Mouse (Mus musculus): Measurements from ENCODE around the gene Rtp4. TPM values are rescaled to one million over a fixed set of nuclear protein-coding genes. Genes with fewer than 3 reads are reported as not detected.

The Rtp4 gene
- polyA plus RNA-seq (2012; rRNA removed) (2.5 and 3.4 TPM in 2 replicates), polyA plus RNA-seq (2014; fragmentation: Nextera tagmentation; extraction: Ambion mirVana) (3.9 and 5.1 TPM in 2 replicates)

DNA sequence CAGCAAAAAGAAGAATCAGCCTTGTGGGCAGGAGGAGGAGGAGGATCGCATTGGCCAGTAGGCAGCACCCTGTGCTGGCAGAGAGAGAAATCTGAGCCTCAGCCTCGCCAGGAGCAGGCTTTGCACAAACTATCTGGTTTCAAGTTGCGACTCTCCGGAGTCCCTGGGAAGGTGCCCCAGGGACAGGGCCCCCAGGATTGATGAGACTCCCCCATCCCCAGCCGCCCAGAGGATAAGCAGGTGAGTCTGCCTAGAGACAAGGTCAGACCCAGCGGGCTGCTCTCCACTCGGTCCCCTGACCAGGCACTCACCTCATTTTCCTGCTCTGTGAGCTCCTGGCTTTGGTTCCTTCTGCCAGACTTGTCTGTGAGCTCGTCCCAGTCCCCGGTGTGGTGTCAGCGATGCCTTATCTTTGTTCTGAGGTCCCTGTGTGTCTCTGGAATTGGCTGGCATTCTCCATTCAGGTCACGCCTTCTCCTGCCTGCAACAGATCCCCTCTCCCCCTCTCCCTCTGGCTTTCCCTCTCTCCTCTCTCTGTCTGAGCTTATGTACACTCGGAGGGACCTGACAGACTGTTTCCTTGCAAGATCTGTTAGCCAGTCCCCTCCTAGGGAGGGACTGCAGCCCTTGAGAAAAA, at the start of gene Rtp4, which contains the start of gene Masp1:
Gene Rtp4, plus strand, starts transcription at position 57 of the 637 bp plus-strand sequence.
Gene Masp1, minus strand, starts transcription at position 581 of the 637 bp plus-strand sequence.
- Histone ChIP-seq H3K27me3 (ENCODE audit: control insufficient read depth, insufficient read depth, low read length) (no peaks in the 10 kb centered on the region), H3K9me3 (ENCODE audit: control insufficient read depth, low read length) (no peaks in the 10 kb centered on the region), H3K36me3 (replicated peaks; ENCODE audit: control insufficient read depth, insufficient read depth, low read depth) (no peaks in the 10 kb centered on the region), H3K9ac (replicated peaks) (peak within 1 kb of the TSS; percentile 24), H3K4me1 (replicated peaks; ENCODE audit: control insufficient read depth in 2 of 2, insufficient read depth in 2 of 2, low read length in 1 of 2) (peaks cover 0 to 22% of the 10 kb centered on the region in 2 experiments; a peak in 2 of 4 replicates), H3K4me2 (ENCODE audit: low read depth) (peak within 1 kb of the TSS; percentile 47), H3K4me3 (ENCODE audit: insufficient read depth in 1 of 2, low read depth in 2 of 2, low read length in 2 of 2) (peak within 1 kb of the TSS; percentile 35 to 52), H3K27ac (no peak within 1 kb of the TSS)
- WGBS (ENCODE audit: insufficient replicate concordance), result 7% methylated on average over 12 of the region's 12 CpGs
- DNase-seq (ENCODE audit: low read depth in 3 of 3, low spot score in 3 of 3) (no peak), ATAC-seq (ENCODE audit: insufficient read depth) (0 out of 2 replicates have a peak, but pooled peaks have one; percentile 47)
- TF ChIP-seq EP300 (IDR thresholded peaks at IDR 0.05; ENCODE audit: low read depth) (no peak), CTCF (IDR thresholded peaks at IDR 0.05; ENCODE audit: low read depth) (no peak)

DNA sequence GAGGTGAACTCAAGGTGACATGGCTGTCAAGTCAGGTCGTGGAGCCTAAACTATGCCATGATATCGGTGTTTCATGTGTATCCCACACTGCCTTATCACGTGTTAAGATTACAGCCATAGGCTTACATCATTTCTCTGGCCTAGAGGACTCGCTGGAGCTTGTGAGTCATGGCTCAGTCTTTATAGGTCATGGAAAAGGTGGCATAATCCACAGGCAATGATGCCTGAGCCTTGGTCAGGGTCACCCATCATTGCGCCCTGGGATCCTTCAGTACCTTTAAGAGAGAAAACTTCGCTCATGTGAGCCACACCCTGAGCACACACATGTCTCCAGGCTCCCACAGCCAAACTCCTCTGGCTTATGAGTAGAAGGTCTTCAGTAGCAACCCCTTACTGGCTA, 48.5 kb upstream of the Rtp4 start:
- TF ChIP-seq CTCF (IDR thresholded peaks at IDR 0.05; ENCODE audit: low read depth) (no peak), EP300 (IDR thresholded peaks at IDR 0.05; ENCODE audit: low read depth) (no peak)
- Histone ChIP-seq H3K36me3 (replicated peaks; ENCODE audit: control insufficient read depth, insufficient read depth, low read depth) (no peaks in the 10 kb centered on the region), H3K9me3 (ENCODE audit: control insufficient read depth, low read length) (no peaks in the 10 kb centered on the region), H3K27me3 (ENCODE audit: control insufficient read depth, insufficient read depth, low read length) (no peaks in the 10 kb centered on the region), H3K9ac (replicated peaks) (no peak overlapping the region), H3K4me3 (ENCODE audit: insufficient read depth in 1 of 2, low read depth in 2 of 2, low read length in 2 of 2) (no peak overlapping the region), H3K27ac (no peak overlapping the region), H3K4me1 (replicated peaks; ENCODE audit: control insufficient read depth in 2 of 2, insufficient read depth in 2 of 2, low read length in 1 of 2) (no peaks in the 10 kb centered on the region), H3K4me2 (ENCODE audit: low read depth) (no peak overlapping the region)
- ATAC-seq (ENCODE audit: insufficient read depth) (no peak), DNase-seq (ENCODE audit: low read depth in 3 of 3, low spot score in 3 of 3) (no peak)
- 67% methylated on average over 6 of the region's 6 CpGs for WGBS (ENCODE audit: insufficient replicate concordance)

DNA sequence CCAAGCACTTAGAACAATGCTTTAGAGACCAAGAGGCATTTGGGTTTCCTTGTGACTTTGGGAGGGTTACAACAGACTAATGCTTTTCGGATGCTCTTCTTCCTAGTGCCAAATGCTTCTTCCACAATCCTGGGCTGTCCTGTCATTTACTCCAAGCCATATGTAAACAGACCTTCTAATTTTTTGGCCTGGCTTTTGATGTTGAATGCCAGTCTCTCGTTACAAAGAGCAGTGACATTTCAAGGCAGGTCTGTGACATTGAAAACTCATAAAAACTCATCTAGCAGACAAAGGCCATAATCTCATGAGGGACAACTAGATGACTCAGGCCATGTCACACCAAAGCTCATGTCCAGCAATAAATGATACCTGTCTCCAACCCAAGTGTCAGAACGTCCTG, 48.0 kb upstream of the Rtp4 start:
- no peak for DNase-seq (ENCODE audit: low read depth in 3 of 3, low spot score in 3 of 3)
- TF ChIP-seq CTCF (IDR thresholded peaks at IDR 0.05; ENCODE audit: low read depth), result no peak
- no peak for TF ChIP-seq EP300 (IDR thresholded peaks at IDR 0.05; ENCODE audit: low read depth)

DNA sequence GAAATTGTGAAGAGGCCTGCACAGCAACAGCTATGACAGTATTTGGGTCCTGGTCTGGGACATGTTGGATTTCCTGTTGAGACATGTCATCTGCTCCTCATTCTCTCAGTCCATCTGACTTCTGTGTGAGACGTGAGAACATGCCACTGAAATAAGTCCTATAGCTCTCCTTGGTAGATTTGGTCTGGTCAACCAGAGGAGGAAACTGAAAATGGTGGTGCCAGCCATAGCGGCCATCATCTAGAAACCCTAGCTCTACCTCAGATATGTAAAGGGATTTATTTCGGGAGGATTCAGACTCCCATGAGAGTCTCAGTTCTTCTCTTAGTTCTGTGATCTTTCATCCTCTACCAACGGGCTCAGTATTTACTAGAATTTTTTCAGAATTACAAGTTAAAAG, 44.4 kb upstream of the Rtp4 start:
- WGBS (ENCODE audit: insufficient replicate concordance), result 62% methylated on average over 4 of the region's 4 CpGs
- Histone ChIP-seq H3K9ac (replicated peaks) (no peak overlapping the region), H3K4me2 (ENCODE audit: low read depth) (no peak overlapping the region), H3K27me3 (ENCODE audit: control insufficient read depth, insufficient read depth, low read length) (no peaks in the 10 kb centered on the region), H3K4me3 (ENCODE audit: insufficient read depth in 1 of 2, low read depth in 2 of 2, low read length in 2 of 2) (no peak overlapping the region), H3K9me3 (ENCODE audit: control insufficient read depth, low read length) (no peaks in the 10 kb centered on the region), H3K27ac (no peak overlapping the region), H3K36me3 (replicated peaks; ENCODE audit: control insufficient read depth, insufficient read depth, low read depth) (no peaks in the 10 kb centered on the region), H3K4me1 (replicated peaks; ENCODE audit: control insufficient read depth in 2 of 2, insufficient read depth in 2 of 2, low read length in 1 of 2) (no peaks in the 10 kb centered on the region)
- TF ChIP-seq CTCF (IDR thresholded peaks at IDR 0.05; ENCODE audit: low read depth), result no peak
- TF ChIP-seq EP300 (IDR thresholded peaks at IDR 0.05; ENCODE audit: low read depth), result no peak
- ATAC-seq (ENCODE audit: insufficient read depth) (no peak), DNase-seq (ENCODE audit: low read depth in 3 of 3, low spot score in 3 of 3) (no peak)

More for the DNA sequence above, 48.0 kb upstream of the Rtp4 start:
- Histone ChIP-seq H3K9me3 (ENCODE audit: control insufficient read depth, low read length) (no peaks in the 10 kb centered on the region), H3K4me2 (ENCODE audit: low read depth) (no peak overlapping the region), H3K9ac (replicated peaks) (no peak overlapping the region), H3K36me3 (replicated peaks; ENCODE audit: control insufficient read depth, insufficient read depth, low read depth) (no peaks in the 10 kb centered on the region), H3K27me3 (ENCODE audit: control insufficient read depth, insufficient read depth, low read length) (no peaks in the 10 kb centered on the region), H3K4me1 (replicated peaks; ENCODE audit: control insufficient read depth in 2 of 2, insufficient read depth in 2 of 2, low read length in 1 of 2) (no peaks in the 10 kb centered on the region), H3K4me3 (ENCODE audit: insufficient read depth in 1 of 2, low read depth in 2 of 2, low read length in 2 of 2) (no peak overlapping the region), H3K27ac (no peak overlapping the region)
- ATAC-seq (ENCODE audit: insufficient read depth), result no peak
- 45% methylated on average over 3 of the region's 3 CpGs for WGBS (ENCODE audit: insufficient replicate concordance)

DNA sequence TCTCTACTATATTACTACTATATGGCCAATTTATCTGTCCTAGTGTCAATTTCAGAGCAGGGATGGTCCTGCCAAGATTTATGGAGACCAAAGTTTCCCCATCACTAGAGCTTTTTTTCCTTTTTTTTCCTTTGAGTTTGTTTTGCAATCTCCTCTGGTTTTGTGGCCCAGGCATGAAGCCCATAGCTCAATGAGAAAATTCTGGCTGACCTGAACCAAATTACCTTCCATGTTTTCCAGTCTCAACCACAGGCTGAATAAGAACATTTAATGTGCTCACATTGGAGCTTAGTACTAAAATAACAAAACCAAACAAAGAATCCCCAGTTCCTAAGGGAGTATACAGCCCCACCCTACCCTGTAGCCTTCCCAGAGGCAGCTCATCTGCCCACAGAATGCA, 43.5 kb upstream of the Rtp4 start:
- H3K4me3 ChIP-seq (ENCODE audit: insufficient read depth in 1 of 2, low read depth in 2 of 2, low read length in 2 of 2), result no peak overlapping the region
- H3K4me1 ChIP-seq (replicated peaks; ENCODE audit: control insufficient read depth in 2 of 2, insufficient read depth in 2 of 2, low read length in 1 of 2), result no peaks in the 10 kb centered on the region
- H3K4me2 ChIP-seq (ENCODE audit: low read depth), result no peak overlapping the region
- DNase-seq (ENCODE audit: low read depth in 3 of 3, low spot score in 3 of 3), result no peak
- no peak overlapping the region for H3K9ac ChIP-seq (replicated peaks)
- ATAC-seq (ENCODE audit: insufficient read depth), result no peak
- H3K27ac ChIP-seq, result no peak overlapping the region
- no peaks in the 10 kb centered on the region for H3K27me3 ChIP-seq (ENCODE audit: control insufficient read depth, insufficient read depth, low read length)
- no peaks in the 10 kb centered on the region for H3K36me3 ChIP-seq (replicated peaks; ENCODE audit: control insufficient read depth, insufficient read depth, low read depth)
- H3K9me3 ChIP-seq (ENCODE audit: control insufficient read depth, low read length), result no peaks in the 10 kb centered on the region
- TF ChIP-seq CTCF (IDR thresholded peaks at IDR 0.05; ENCODE audit: low read depth) (no peak), EP300 (IDR thresholded peaks at IDR 0.05; ENCODE audit: low read depth) (no peak)

Measured in liver, embryonic 14.5 days (tissue).